Mouse (Mus musculus): ENCODE results near the gene Elp1. TPM values are rescaled to one million over a fixed set of nuclear protein-coding genes. Genes with fewer than 3 reads are reported as not detected.

Elp1 gene
- polyA plus RNA-seq (2014; fragmentation: Nextera tagmentation; extraction: Ambion mirVana), result 51.1 and 72.9 TPM in 2 replicates

- ATAC-seq (ENCODE audit: low FRiP score, low TSS enrichment), result peak; percentile 97
- H3K4me1 ChIP-seq (ENCODE audit: control insufficient read depth, insufficient read depth, low read length), result peaks cover 15% of the 10 kb centered on the region; the same call in 1 of the 2 replicates
- H3K9me3 ChIP-seq (ENCODE audit: control insufficient read depth, low read length), result no peaks in the 10 kb centered on the region
- H3K4me2 ChIP-seq (replicated peaks; ENCODE audit: low read depth, low read length), result peak within 1 kb of the TSS; percentile 84
- H3K27me3 ChIP-seq (ENCODE audit: control insufficient read depth, insufficient read depth, low read length), result no peaks in the 10 kb centered on the region
- WGBS, result under 1% methylated on average over 72 of the region's 72 CpGs
- peak within 1 kb of the TSS; percentile 77 for H3K27ac ChIP-seq (ENCODE audit: low read depth, low read length)
- H3K9ac ChIP-seq (ENCODE audit: low read depth, low read length), result peak within 1 kb of the TSS; percentile 87
- peaks cover 46% of the 10 kb centered on the region for H3K36me3 ChIP-seq (ENCODE audit: control insufficient read depth, insufficient read depth, low read length)
- H3K4me3 ChIP-seq (ENCODE audit: low read length), result peak within 1 kb of the TSS; percentile 96
These were observed at the start of gene Elp1, which contains the start of gene Fam206a for GRCm38 (mm10) chr4:56801907-56802668. Gene Elp1, minus strand, starts transcription at chr4:56802331. Gene Fam206a, plus strand, starts transcription at chr4:56802345.

- Histone ChIP-seq H3K9me3 (ENCODE audit: control insufficient read depth, low read length) (no peaks in the 10 kb centered on the region), H3K36me3 (ENCODE audit: control insufficient read depth, insufficient read depth, low read length) (no peaks in the 10 kb centered on the region; the same call in 1 of the 2 replicates), H3K4me1 (ENCODE audit: control insufficient read depth, insufficient read depth, low read length) (no peaks in the 10 kb centered on the region), H3K9ac (ENCODE audit: low read depth, low read length) (no peak overlapping the region), H3K4me2 (replicated peaks; ENCODE audit: low read depth, low read length) (no peak overlapping the region), H3K4me3 (ENCODE audit: low read length) (no peak overlapping the region), H3K27me3 (ENCODE audit: control insufficient read depth, insufficient read depth, low read length) (no peaks in the 10 kb centered on the region), H3K27ac (ENCODE audit: low read depth, low read length) (no peak overlapping the region)
- peak; percentile 64; the same call in 1 of the 2 replicates for ATAC-seq (ENCODE audit: low FRiP score, low TSS enrichment)
- WGBS, result 49% methylated on average over 6 of the region's 6 CpGs
These were observed 48.6 kb upstream of the Elp1 start for GRCm38 (mm10) chr4:56850724-56851123.

- Histone ChIP-seq H3K4me1 (ENCODE audit: control insufficient read depth, insufficient read depth, low read length) (no peaks in the 10 kb centered on the region), H3K36me3 (ENCODE audit: control insufficient read depth, insufficient read depth, low read length) (peaks cover 8% of the 10 kb centered on the region; the same call in 1 of the 2 replicates), H3K4me2 (replicated peaks; ENCODE audit: low read depth, low read length) (no peak overlapping the region), H3K4me3 (ENCODE audit: low read length) (no peak overlapping the region), H3K27ac (ENCODE audit: low read depth, low read length) (no peak overlapping the region), H3K27me3 (ENCODE audit: control insufficient read depth, insufficient read depth, low read length) (no peaks in the 10 kb centered on the region), H3K9me3 (ENCODE audit: control insufficient read depth, low read length) (no peaks in the 10 kb centered on the region), H3K9ac (ENCODE audit: low read depth, low read length) (no peak overlapping the region)
- 76% methylated on average over 6 of the region's 6 CpGs for WGBS
- no peak for ATAC-seq (ENCODE audit: low FRiP score, low TSS enrichment)
These were observed 45.9 kb upstream of the Elp1 start for GRCm38 (mm10) chr4:56848044-56848443.

- no peak overlapping the region for H3K9ac ChIP-seq (ENCODE audit: low read depth, low read length)
- peaks cover 8% of the 10 kb centered on the region; the same call in 1 of the 2 replicates for H3K36me3 ChIP-seq (ENCODE audit: control insufficient read depth, insufficient read depth, low read length)
- H3K27ac ChIP-seq (ENCODE audit: low read depth, low read length), result no peak overlapping the region
- H3K9me3 ChIP-seq (ENCODE audit: control insufficient read depth, low read length), result no peaks in the 10 kb centered on the region
- H3K27me3 ChIP-seq (ENCODE audit: control insufficient read depth, insufficient read depth, low read length), result no peaks in the 10 kb centered on the region
- WGBS, result 93% methylated on average over 3 of the region's 3 CpGs
- H3K4me1 ChIP-seq (ENCODE audit: control insufficient read depth, insufficient read depth, low read length), result no peaks in the 10 kb centered on the region
- ATAC-seq (ENCODE audit: low FRiP score, low TSS enrichment), result no peak
- H3K4me2 ChIP-seq (replicated peaks; ENCODE audit: low read depth, low read length), result no peak overlapping the region
- no peak overlapping the region for H3K4me3 ChIP-seq (ENCODE audit: low read length)
These were observed 45.3 kb upstream of the Elp1 start for GRCm38 (mm10) chr4:56847400-56847799.

- no peak overlapping the region for H3K27ac ChIP-seq (ENCODE audit: low read depth, low read length)
- no peaks in the 10 kb centered on the region for H3K27me3 ChIP-seq (ENCODE audit: control insufficient read depth, insufficient read depth, low read length)
- H3K9ac ChIP-seq (ENCODE audit: low read depth, low read length), result no peak overlapping the region
- H3K4me1 ChIP-seq (ENCODE audit: control insufficient read depth, insufficient read depth, low read length), result no peaks in the 10 kb centered on the region
- no peak overlapping the region for H3K4me3 ChIP-seq (ENCODE audit: low read length)
- H3K36me3 ChIP-seq (ENCODE audit: control insufficient read depth, insufficient read depth, low read length), result peaks cover 9% of the 10 kb centered on the region; the same call in 1 of the 2 replicates
- H3K4me2 ChIP-seq (replicated peaks; ENCODE audit: low read depth, low read length), result no peak overlapping the region
- 72% methylated on average over 12 of the region's 12 CpGs for WGBS
- ATAC-seq (ENCODE audit: low FRiP score, low TSS enrichment), result no peak
- H3K9me3 ChIP-seq (ENCODE audit: control insufficient read depth, low read length), result no peaks in the 10 kb centered on the region
These were observed 43.9 kb upstream of the Elp1 start for GRCm38 (mm10) chr4:56845896-56846533.

GRCm38 (mm10) chr4:56844911-56845310, 42.8 kb upstream of the Elp1 start:
- no peak for ATAC-seq (ENCODE audit: low FRiP score, low TSS enrichment)
- Histone ChIP-seq H3K9ac (ENCODE audit: low read depth, low read length) (no peak overlapping the region), H3K4me3 (ENCODE audit: low read length) (no peak overlapping the region), H3K36me3 (ENCODE audit: control insufficient read depth, insufficient read depth, low read length) (peaks cover 16% of the 10 kb centered on the region), H3K27me3 (ENCODE audit: control insufficient read depth, insufficient read depth, low read length) (no peaks in the 10 kb centered on the region), H3K4me2 (replicated peaks; ENCODE audit: low read depth, low read length) (no peak overlapping the region), H3K4me1 (ENCODE audit: control insufficient read depth, insufficient read depth, low read length) (no peaks in the 10 kb centered on the region), H3K9me3 (ENCODE audit: control insufficient read depth, low read length) (no peaks in the 10 kb centered on the region), H3K27ac (ENCODE audit: low read depth, low read length) (no peak overlapping the region)
- 90% methylated on average over 4 of the region's 4 CpGs for WGBS

GRCm38 (mm10) chr4:56843963-56844362, 41.8 kb upstream of the Elp1 start:
- peaks cover 16% of the 10 kb centered on the region for H3K36me3 ChIP-seq (ENCODE audit: control insufficient read depth, insufficient read depth, low read length)
- no peaks in the 10 kb centered on the region for H3K27me3 ChIP-seq (ENCODE audit: control insufficient read depth, insufficient read depth, low read length)
- ATAC-seq (ENCODE audit: low FRiP score, low TSS enrichment), result no peak
- H3K9ac ChIP-seq (ENCODE audit: low read depth, low read length), result no peak overlapping the region
- no peak overlapping the region for H3K4me3 ChIP-seq (ENCODE audit: low read length)
- 81% methylated on average over 2 of the region's 2 CpGs for WGBS
- H3K4me1 ChIP-seq (ENCODE audit: control insufficient read depth, insufficient read depth, low read length), result no peaks in the 10 kb centered on the region
- no peaks in the 10 kb centered on the region for H3K9me3 ChIP-seq (ENCODE audit: control insufficient read depth, low read length)
- H3K27ac ChIP-seq (ENCODE audit: low read depth, low read length), result no peak overlapping the region
- H3K4me2 ChIP-seq (replicated peaks; ENCODE audit: low read depth, low read length), result no peak overlapping the region

GRCm38 (mm10) chr4:56842501-56842900, 40.4 kb upstream of the Elp1 start:
- 73% methylated on average over 7 of the region's 7 CpGs for WGBS
- Histone ChIP-seq H3K9me3 (ENCODE audit: control insufficient read depth, low read length) (no peaks in the 10 kb centered on the region), H3K4me2 (replicated peaks; ENCODE audit: low read depth, low read length) (no peak overlapping the region), H3K27ac (ENCODE audit: low read depth, low read length) (no peak overlapping the region), H3K9ac (ENCODE audit: low read depth, low read length) (no peak overlapping the region), H3K4me1 (ENCODE audit: control insufficient read depth, insufficient read depth, low read length) (no peaks in the 10 kb centered on the region), H3K36me3 (ENCODE audit: control insufficient read depth, insufficient read depth, low read length) (peaks cover 27% of the 10 kb centered on the region), H3K27me3 (ENCODE audit: control insufficient read depth, insufficient read depth, low read length) (no peaks in the 10 kb centered on the region), H3K4me3 (ENCODE audit: low read length) (no peak overlapping the region)
- ATAC-seq (ENCODE audit: low FRiP score, low TSS enrichment), result no peak

GRCm38 (mm10) chr4:56840297-56840696, 38.2 kb upstream of the Elp1 start:
- ATAC-seq (ENCODE audit: low FRiP score, low TSS enrichment), result no peak
- WGBS, result 75% methylated on average over 3 of the region's 3 CpGs
- Histone ChIP-seq H3K4me1 (ENCODE audit: control insufficient read depth, insufficient read depth, low read length) (no peaks in the 10 kb centered on the region), H3K36me3 (ENCODE audit: control insufficient read depth, insufficient read depth, low read length) (peaks cover 33% of the 10 kb centered on the region), H3K27me3 (ENCODE audit: control insufficient read depth, insufficient read depth, low read length) (no peaks in the 10 kb centered on the region), H3K9ac (ENCODE audit: low read depth, low read length) (no peak overlapping the region), H3K9me3 (ENCODE audit: control insufficient read depth, low read length) (no peaks in the 10 kb centered on the region), H3K4me2 (replicated peaks; ENCODE audit: low read depth, low read length) (no peak overlapping the region), H3K27ac (ENCODE audit: low read depth, low read length) (no peak overlapping the region), H3K4me3 (ENCODE audit: low read length) (no peak overlapping the region)

Measured in kidney, embryonic 14.5 days (tissue).